ENCODE assay signal across 10 mouse cellular contexts in genomic region chr11:104272352-104272751, GRCm38 (mm10). TPM values are rescaled to one million over a fixed set of nuclear protein-coding genes. Genes with fewer than 3 reads are reported as not detected.
DNase-seq lines count a peak whose midpoint lies in the region; TF ChIP-seq lines count a peak whose summit lies in the region.
"Had no signal": no experiment of that assay in that cellular context is flagged by ENCODE, and none has a peak within 500 bp of the region (broad histone marks: within the 10 kb centered on the region; RNA-seq: fewer than 3 reads in every experiment).

No protein-coding gene starts in this region.

- 7% methylated on average over 8 of the region's 8 CpGs for WGBS in cerebellum, adult 2 months

- peak overlapping the region; percentile 96 for H3K27ac ChIP-seq in cerebellum, adult 2 months (ENCODE audit: insufficient read depth, low read length)
- H3K27ac ChIP-seq: lung, embryonic 15.5 days had no signal

- no peak for TF ChIP-seq CTCF in cerebellum, adult 2 months (IDR thresholded peaks at IDR 0.05; ENCODE audit: borderline replicate concordance, insufficient read depth, low read depth, low read length)

- no peak overlapping the region for H3K4me3 ChIP-seq in cerebellum, adult 2 months (replicated peaks; ENCODE audit: insufficient read depth, low read depth, low read length)
- H3K4me3 ChIP-seq: lung, embryonic 15.5 days had no signal

- TF ChIP-seq POLR2A in cerebellum, adult 2 months (IDR thresholded peaks at IDR 0.05; ENCODE audit: borderline replicate concordance, insufficient read depth, low read length), result no peak

- H3K27me3 ChIP-seq in cerebellum, adult 2 months (ENCODE audit: control insufficient read depth, insufficient read depth, low read length), result no peaks in the 10 kb centered on the region
- H3K27me3 ChIP-seq: lung, embryonic 15.5 days; Patski had no signal

- peak; percentile 32 for DNase-seq in lung, postnatal 25 days (ENCODE audit: low spot score)
- no peak for DNase-seq in lung, postnatal 14 days
- peak; percentile 96 to 97 for DNase-seq in cerebellum, adult 2 months
- peak; percentile 55 to 73 for DNase-seq in gastrocnemius, postnatal 4 days (ENCODE audit: low spot score in 2 of 2)
- peak; percentile 83 for DNase-seq in left cerebral cortex, adult 11 months (ENCODE audit: low spot score)
- no peak for DNase-seq in urinary bladder, adult 2 months (ENCODE audit: low spot score)
- no peak for DNase-seq in urinary bladder, postnatal 4 days (ENCODE audit: low spot score in 2 of 2)
- no peak for DNase-seq in testis, postnatal 10 days (ENCODE audit: low spot score)

- peaks cover 65% of the 10 kb centered on the region for H3K4me1 ChIP-seq in cerebellum, adult 2 months (ENCODE audit: control insufficient read depth, insufficient read depth, low read length)
- H3K4me1 ChIP-seq: lung, embryonic 15.5 days had no signal

RNA-seq across cellular contexts. Expression of gene Mapt, which starts 41.2 kb away (rescaled TPM):
- polyA plus RNA-seq in cerebellum, adult 2 months (2012; rRNA removed), result 273 and 275 TPM in 2 replicates
- total RNA-seq in gastrocnemius, postnatal 4 days (2021), result 10 to 100 TPM; 24.6 to 26.4 TPM
- polyA plus RNA-seq in urinary bladder, adult 2 months (2012; rRNA removed), result 1.5 and 2.7 TPM in 2 replicates

Comparison
In these comparisons a context has a peak if more than half of its experiments do, and no peak if none do; other contexts are left out.
1. DNase-seq: peak in lung, postnatal 25 days (single experiment), cerebellum, adult 2 months (2 of 2), gastrocnemius, postnatal 4 days (2 of 2) and left cerebral cortex, adult 11 months (single experiment); none in lung, postnatal 14 days (single experiment), urinary bladder, adult 2 months (single experiment), urinary bladder, postnatal 4 days (0 of 2) and testis, postnatal 10 days (single experiment).
2. RNA of gene Mapt, which starts 41.2 kb away (polyA plus RNA-seq): 273 to 275 TPM in cerebellum, adult 2 months; 1.5 to 2.7 TPM in urinary bladder, adult 2 months; every median in the first group is over 10 times any median in the second.